Mouse (Mus musculus): ENCODE data around the gene Pafah1b3.

DNA sequence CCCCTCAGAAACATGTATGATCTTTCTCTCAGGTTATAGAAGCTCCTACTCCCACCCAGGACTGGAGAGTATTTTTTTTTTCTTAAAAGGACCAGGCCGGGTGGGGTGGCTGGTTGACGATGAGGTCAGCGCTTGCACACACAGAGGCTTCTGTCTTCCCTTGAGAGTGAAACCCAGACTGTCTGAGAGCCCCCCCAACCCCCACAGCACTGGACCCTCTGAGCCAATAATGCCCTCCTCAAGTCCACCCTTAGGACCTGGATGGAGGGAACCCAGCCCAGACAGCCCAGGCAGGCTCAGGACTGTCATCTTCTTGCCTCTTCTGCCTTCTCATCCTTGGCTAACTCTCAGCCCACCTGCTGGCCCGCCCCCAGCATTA, 51.0 kb downstream of the Pafah1b3 start:
- TF ChIP-seq CTCF (IDR thresholded peaks at IDR 0.05; ENCODE audit: borderline replicate concordance, insufficient read depth, low read length), result no peak
- no peak for TF ChIP-seq POLR2A (IDR thresholded peaks at IDR 0.05; ENCODE audit: low read depth, low read length)

Data from embryonic fibroblast, embryonic 13.5 days (primary cell).